Mouse (Mus musculus) heart, adult 2 months (tissue): ENCODE results near the gene Gm15217.

ENCODE experiments used
- CTCF ChIP-seq: fragments of 200-600 bp; IDR thresholded peaks from 2 replicates; pipeline ENCODE4 v1.8.1; 2022; ENCODE audit warnings: antibody characterized with exemption, mild to moderate bottlenecking, moderate library complexity
- EP300 ChIP-seq: fragments of 200-500 bp; IDR thresholded peaks from 2 replicates; pipeline ENCODE4 v1.6.1; 2011; ENCODE audit warnings: low read depth, low read length, control low read depth; ENCODE audit not compliant: insufficient read depth
- POLR2A ChIP-seq: fragments of 200-500 bp; IDR thresholded peaks from 2 replicates; pipeline ENCODE4 v1.6.1; 2011; ENCODE audit warnings: mild to moderate bottlenecking, low read depth, low read length, control low read depth; ENCODE audit not compliant: insufficient read depth

DNA sequence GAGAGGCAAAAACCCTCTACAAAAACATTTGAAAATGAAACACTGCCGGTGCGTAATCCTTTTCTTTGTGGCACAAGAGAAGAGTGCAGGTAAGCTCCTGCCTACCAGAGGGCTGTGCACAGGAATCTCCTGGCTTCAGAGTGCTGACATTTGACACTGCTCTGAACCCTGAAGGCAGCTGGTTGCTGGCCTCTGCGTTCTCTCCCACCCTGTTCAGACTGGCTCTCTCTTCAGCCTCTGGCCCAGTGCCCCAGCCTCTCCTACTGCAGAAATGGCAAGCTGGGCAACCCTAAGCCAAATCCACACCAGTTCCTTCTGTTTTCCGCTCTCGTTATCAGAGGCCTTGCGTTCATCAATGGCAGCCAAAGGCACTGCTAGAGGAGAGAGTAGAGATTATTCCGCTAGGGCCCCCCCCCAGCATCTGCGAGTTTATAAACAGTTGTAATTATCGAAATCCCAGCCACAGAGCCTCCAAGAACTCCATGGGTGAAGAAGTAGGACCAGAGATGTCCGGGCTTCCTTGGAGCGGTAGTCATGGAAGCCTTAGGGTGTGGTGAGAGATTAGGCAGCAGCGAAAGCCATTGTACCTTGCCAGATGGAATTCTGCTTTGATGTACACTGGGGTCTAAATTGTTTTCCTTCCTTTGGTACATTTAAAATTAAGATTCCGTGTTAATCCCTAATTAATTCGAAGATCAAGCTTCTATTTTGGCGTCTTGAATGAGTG, 39.3 kb downstream of the Gm15217 start:
- no peak for TF ChIP-seq POLR2A
- TF ChIP-seq CTCF = no peak
- no peak for TF ChIP-seq EP300
